Mouse (Mus musculus): ENCODE results near the gene Sema5b. TPM values are rescaled to one million over a fixed set of nuclear protein-coding genes. Genes with fewer than 3 reads are reported as not detected.

Gene Sema5b
- polyA plus RNA-seq, 1 experiment from 2014 or later: 0.92 TPM

- Histone ChIP-seq H3K27me3 (replicated peaks; ENCODE audit: insufficient read depth, low read length) (no peaks in the 10 kb centered on the region), H3K4me2 (replicated peaks; ENCODE audit: low read depth, low read length) (no peak overlapping the region), H3K36me3 (ENCODE audit: insufficient read depth, low read length) (no peaks in the 10 kb centered on the region), H3K4me3 (ENCODE audit: low read depth, low read length) (no peak overlapping the region), H3K27ac (ENCODE audit: low read length) (no peak overlapping the region), H3K9ac (replicated peaks; ENCODE audit: low read depth) (no peak overlapping the region), H3K9me3 (ENCODE audit: low read length) (no peaks in the 10 kb centered on the region), H3K4me1 (ENCODE audit: insufficient read depth, low read depth, low read length) (no peaks in the 10 kb centered on the region)
- DNase-seq (ENCODE audit: low spot score) (no peak), ATAC-seq (no peak)
- 72% methylated on average over 13 of the region's 13 CpGs for WGBS
- TF ChIP-seq EP300 (IDR thresholded peaks at IDR 0.05): no peak
- no peak for TF ChIP-seq CTCF (IDR thresholded peaks at IDR 0.05)
These were observed 144.1 kb downstream of the Sema5b start for GRCm38 (mm10) chr16:35685027-35685426.

GRCm38 (mm10) chr16:35686491-35686890, 145.5 kb downstream of the Sema5b start:
- no peak for DNase-seq (ENCODE audit: low spot score)
- H3K27ac ChIP-seq (ENCODE audit: low read length): no peak overlapping the region
- no peak for ATAC-seq
- no peak overlapping the region for H3K4me2 ChIP-seq (replicated peaks; ENCODE audit: low read depth, low read length)
- no peaks in the 10 kb centered on the region for H3K9me3 ChIP-seq (ENCODE audit: low read length)
- H3K4me3 ChIP-seq (ENCODE audit: low read depth, low read length): no peak overlapping the region
- no peaks in the 10 kb centered on the region for H3K4me1 ChIP-seq (ENCODE audit: insufficient read depth, low read depth, low read length)
- H3K36me3 ChIP-seq (ENCODE audit: insufficient read depth, low read length): no peaks in the 10 kb centered on the region
- TF ChIP-seq CTCF (IDR thresholded peaks at IDR 0.05): no peak
- TF ChIP-seq EP300 (IDR thresholded peaks at IDR 0.05): no peak
- no peaks in the 10 kb centered on the region for H3K27me3 ChIP-seq (replicated peaks; ENCODE audit: insufficient read depth, low read length)
- no peak overlapping the region for H3K9ac ChIP-seq (replicated peaks; ENCODE audit: low read depth)
- 68% methylated on average over 7 of the region's 7 CpGs for WGBS

GRCm38 (mm10) chr16:35691606-35692005, 150.7 kb downstream of the Sema5b start:
- no peak overlapping the region for H3K9ac ChIP-seq (replicated peaks; ENCODE audit: low read depth)
- DNase-seq (ENCODE audit: low spot score): peak; percentile 34
- H3K27ac ChIP-seq (ENCODE audit: low read length): no peak overlapping the region
- H3K36me3 ChIP-seq (ENCODE audit: insufficient read depth, low read length): no peaks in the 10 kb centered on the region
- no peaks in the 10 kb centered on the region for H3K27me3 ChIP-seq (replicated peaks; ENCODE audit: insufficient read depth, low read length)
- no peaks in the 10 kb centered on the region for H3K9me3 ChIP-seq (ENCODE audit: low read length)
- peak; percentile 67 for ATAC-seq
- WGBS: 73% methylated on average over 7 of the region's 7 CpGs
- no peak overlapping the region for H3K4me2 ChIP-seq (replicated peaks; ENCODE audit: low read depth, low read length)
- TF ChIP-seq CTCF (IDR thresholded peaks at IDR 0.05) (no peak), EP300 (IDR thresholded peaks at IDR 0.05) (no peak)
- H3K4me3 ChIP-seq (ENCODE audit: low read depth, low read length): no peak overlapping the region
- no peaks in the 10 kb centered on the region for H3K4me1 ChIP-seq (ENCODE audit: insufficient read depth, low read depth, low read length)

- no peaks in the 10 kb centered on the region for H3K9me3 ChIP-seq (ENCODE audit: low read length)
- no peak overlapping the region for H3K9ac ChIP-seq (replicated peaks; ENCODE audit: low read depth)
- DNase-seq (ENCODE audit: low spot score) (no peak), ATAC-seq (no peak)
- H3K36me3 ChIP-seq (ENCODE audit: insufficient read depth, low read length): no peaks in the 10 kb centered on the region
- TF ChIP-seq EP300 (IDR thresholded peaks at IDR 0.05) (no peak), CTCF (IDR thresholded peaks at IDR 0.05) (no peak)
- H3K27ac ChIP-seq (ENCODE audit: low read length): no peak overlapping the region
- H3K4me1 ChIP-seq (ENCODE audit: insufficient read depth, low read depth, low read length): no peaks in the 10 kb centered on the region
- no peak overlapping the region for H3K4me2 ChIP-seq (replicated peaks; ENCODE audit: low read depth, low read length)
- 92% methylated on average over 13 of the region's 13 CpGs for WGBS
- no peak overlapping the region for H3K4me3 ChIP-seq (ENCODE audit: low read depth, low read length)
- H3K27me3 ChIP-seq (replicated peaks; ENCODE audit: insufficient read depth, low read length): no peaks in the 10 kb centered on the region
These were observed 153.4 kb downstream of the Sema5b start for GRCm38 (mm10) chr16:35694250-35694846.

- H3K27me3 ChIP-seq (replicated peaks; ENCODE audit: insufficient read depth, low read length): no peaks in the 10 kb centered on the region
- DNase-seq (ENCODE audit: low spot score): no peak
- no peaks in the 10 kb centered on the region for H3K36me3 ChIP-seq (ENCODE audit: insufficient read depth, low read length)
- H3K27ac ChIP-seq (ENCODE audit: low read length): no peak overlapping the region
- no peak overlapping the region for H3K4me3 ChIP-seq (ENCODE audit: low read depth, low read length)
- WGBS: 78% methylated on average over 2 of the region's 2 CpGs
- TF ChIP-seq EP300 (IDR thresholded peaks at IDR 0.05) (no peak), CTCF (IDR thresholded peaks at IDR 0.05) (no peak)
- H3K9me3 ChIP-seq (ENCODE audit: low read length): no peaks in the 10 kb centered on the region
- H3K4me1 ChIP-seq (ENCODE audit: insufficient read depth, low read depth, low read length): no peaks in the 10 kb centered on the region
- no peak overlapping the region for H3K4me2 ChIP-seq (replicated peaks; ENCODE audit: low read depth, low read length)
- no peak for ATAC-seq
- no peak overlapping the region for H3K9ac ChIP-seq (replicated peaks; ENCODE audit: low read depth)
These were observed 155.2 kb downstream of the Sema5b start for GRCm38 (mm10) chr16:35696103-35696502.

GRCm38 (mm10) chr16:35701823-35702222, 160.9 kb downstream of the Sema5b start:
- ATAC-seq (no peak), DNase-seq (ENCODE audit: low spot score) (no peak)
- 58% methylated on average over 11 of the region's 11 CpGs for WGBS
- H3K36me3 ChIP-seq (ENCODE audit: insufficient read depth, low read length): no peaks in the 10 kb centered on the region
- no peak overlapping the region for H3K4me2 ChIP-seq (replicated peaks; ENCODE audit: low read depth, low read length)
- H3K27ac ChIP-seq (ENCODE audit: low read length): no peak overlapping the region
- no peak overlapping the region for H3K4me3 ChIP-seq (ENCODE audit: low read depth, low read length)
- H3K9me3 ChIP-seq (ENCODE audit: low read length): no peaks in the 10 kb centered on the region
- no peak for TF ChIP-seq EP300 (IDR thresholded peaks at IDR 0.05)
- TF ChIP-seq CTCF (IDR thresholded peaks at IDR 0.05): no peak
- no peak overlapping the region for H3K9ac ChIP-seq (replicated peaks; ENCODE audit: low read depth)
- H3K4me1 ChIP-seq (ENCODE audit: insufficient read depth, low read depth, low read length): no peaks in the 10 kb centered on the region
- H3K27me3 ChIP-seq (replicated peaks; ENCODE audit: insufficient read depth, low read length): no peaks in the 10 kb centered on the region
